ENCODE assay signal across 18 mouse cellular contexts in the genomic region with DNA sequence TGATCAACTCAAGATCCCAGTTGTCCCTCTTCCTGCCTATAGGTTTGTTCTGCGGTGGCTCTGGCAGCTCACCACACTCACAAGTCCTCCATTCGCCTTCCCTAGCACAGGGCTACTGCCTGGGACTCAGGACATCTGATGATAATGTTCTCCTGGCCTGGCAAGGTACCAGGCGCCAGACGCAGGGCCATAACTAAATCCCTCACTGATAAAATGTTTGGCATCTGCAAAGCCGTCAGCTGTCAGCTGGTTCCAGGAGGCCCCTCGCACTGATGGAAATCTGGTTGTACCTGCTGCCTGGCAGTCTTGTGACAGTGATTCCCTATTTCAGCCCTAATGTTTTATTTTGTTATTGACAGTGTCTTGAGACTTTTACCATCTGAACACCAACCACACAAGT.
DNase-seq lines count a peak whose midpoint lies in the region; ATAC-seq lines count a peak whose summit lies in the region.
"Had no signal": no experiment of that assay in that cellular context is flagged by ENCODE, and none has a peak within 500 bp of the region (broad histone marks: within the 10 kb centered on the region; RNA-seq: fewer than 3 reads in every experiment).

No protein-coding gene starts in this region.

- no peaks in the 10 kb centered on the region for H3K36me3 ChIP-seq in kidney, embryonic 15.5 days
- H3K36me3 ChIP-seq: embryonic facial prominence, embryonic 12.5 days; G1E; liver, embryonic 13.5 days; midbrain, embryonic 13.5 days; neural tube, embryonic 15.5 days had no signal

- peaks cover 26% of the 10 kb centered on the region for H3K4me1 ChIP-seq in kidney, embryonic 15.5 days
- H3K4me1 ChIP-seq: liver, embryonic 13.5 days had no signal

- DNase-seq in cerebellum, adult 11 months = peak; percentile 57
- no peak for DNase-seq in cerebellum, adult 8-10 months
- no peak for DNase-seq in kidney, postnatal 25 days
- peak; percentile 68 for DNase-seq in cerebellum, adult 9-10 months
- peak; percentile 42 to 49 for DNase-seq in heart, postnatal 14 days
- DNase-seq in ovary, adult 18-20 months (ENCODE audit: low spot score) = no peak
- DNase-seq in embryo, embryonic 10.5 days (ENCODE audit: low spot score) = no peak
- DNase-seq: kidney, adult 2 months; kidney, postnatal 36 days; liver, embryonic 13.5 days; retina, postnatal 1 day; right cerebral cortex, postnatal 4 days had no signal

- peak overlapping the region; percentile 77; the same call in 1 of the 2 replicates for H3K27ac ChIP-seq in kidney, embryonic 15.5 days
- H3K27ac ChIP-seq: embryonic facial prominence, embryonic 12.5 days; liver, embryonic 13.5 days; midbrain, embryonic 13.5 days; neural tube, embryonic 15.5 days had no signal

- intact Hi-C loops in heart, postnatal 14 days (cut with DNase I) = no loop called here

- H3K4me2 ChIP-seq in kidney, embryonic 15.5 days = no peak overlapping the region
- H3K4me2 ChIP-seq: embryonic facial prominence, embryonic 12.5 days; liver, embryonic 13.5 days; midbrain, embryonic 13.5 days; neural tube, embryonic 15.5 days had no signal

- H3K9me3 ChIP-seq in kidney, embryonic 15.5 days (replicated peaks) = no peaks in the 10 kb centered on the region
- H3K9me3 ChIP-seq: embryonic facial prominence, embryonic 12.5 days; G1E; liver, embryonic 13.5 days; midbrain, embryonic 13.5 days; neural tube, embryonic 15.5 days had no signal

- no peak overlapping the region for H3K4me3 ChIP-seq in kidney, embryonic 15.5 days (replicated peaks)
- H3K4me3 ChIP-seq: embryonic facial prominence, embryonic 12.5 days; liver, embryonic 13.5 days; midbrain, embryonic 13.5 days; neural tube, embryonic 15.5 days had no signal

- no peak for ATAC-seq in kidney, embryonic 15.5 days (replicated peaks; ENCODE audit: low FRiP score)
- ATAC-seq: CD4-positive, CD25-positive, alpha-beta regulatory T cell, adult 4 months; midbrain, embryonic 13.5 days had no signal

- no peak overlapping the region for H3K9ac ChIP-seq in kidney, embryonic 15.5 days
- H3K9ac ChIP-seq: embryonic facial prominence, embryonic 12.5 days; liver, embryonic 13.5 days; midbrain, embryonic 13.5 days; neural tube, embryonic 15.5 days had no signal

- no peaks in the 10 kb centered on the region for H3K27me3 ChIP-seq in kidney, embryonic 15.5 days
- H3K27me3 ChIP-seq: embryonic facial prominence, embryonic 12.5 days; liver, embryonic 13.5 days; midbrain, embryonic 13.5 days; neural tube, embryonic 15.5 days had no signal

- 75% methylated on average over 6 of the region's 6 CpGs for WGBS in kidney, embryonic 15.5 days

Comparison
In these comparisons a context has a peak if more than half of its experiments do, and no peak if none do; other contexts are left out.
1. DNase-seq: peak in cerebellum, adult 11 months (single experiment), cerebellum, adult 9-10 months (single experiment) and heart, postnatal 14 days (2 of 2); none in cerebellum, adult 8-10 months (single experiment), kidney, postnatal 25 days (0 of 2), ovary, adult 18-20 months (single experiment) and embryo, embryonic 10.5 days (single experiment).